Mouse (Mus musculus): ENCODE measurements around the gene Trmt13. TPM values are rescaled to one million over a fixed set of nuclear protein-coding genes. Genes with fewer than 3 reads are reported as not detected.
A peak's percentile ranks its signal among the peaks of the same experiment; 100 is the strongest.
"Not testable (repeated sequence)": the region's sequence is repeated elsewhere in the genome, so short reads cannot be mapped to it uniquely, and the experiment has no call there.

Trmt13 gene
- total RNA-seq (2022) = 10 to 100 TPM; 13.6 to 27.7 (median 18.2) TPM

DNA sequence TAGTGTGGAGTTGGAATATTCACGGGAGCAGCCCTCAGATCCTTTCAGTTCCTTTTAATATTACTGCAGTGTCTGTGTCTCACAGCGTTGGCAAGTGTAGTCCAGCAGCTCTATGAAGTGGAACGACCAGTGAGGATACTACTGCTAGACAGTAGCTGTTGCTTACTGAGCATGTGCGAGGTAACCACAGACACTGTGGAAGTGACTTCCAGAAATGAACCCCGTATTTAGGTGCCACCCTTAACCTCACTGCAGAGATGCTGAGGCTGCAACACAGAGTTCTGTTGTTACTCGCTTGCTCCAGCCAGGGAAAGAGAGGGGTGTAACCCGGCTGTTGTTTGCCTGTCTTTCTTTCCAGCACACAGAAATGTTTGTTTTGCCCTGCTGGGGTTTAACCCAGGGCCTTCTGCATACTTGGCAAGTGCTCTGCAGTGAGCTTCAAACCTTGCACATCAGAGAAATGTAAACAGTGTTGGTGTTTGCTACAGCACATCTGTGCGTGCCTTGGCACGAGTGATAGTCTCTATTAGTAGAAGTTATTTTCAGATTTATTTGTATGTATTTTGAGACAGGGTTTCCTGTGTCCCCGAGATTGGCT is at the start of gene Trmt13:
Trmt13 (minus strand) TSS at position 293 of the 598 bp plus-strand sequence.
- DNase-seq = no peak

DNA sequence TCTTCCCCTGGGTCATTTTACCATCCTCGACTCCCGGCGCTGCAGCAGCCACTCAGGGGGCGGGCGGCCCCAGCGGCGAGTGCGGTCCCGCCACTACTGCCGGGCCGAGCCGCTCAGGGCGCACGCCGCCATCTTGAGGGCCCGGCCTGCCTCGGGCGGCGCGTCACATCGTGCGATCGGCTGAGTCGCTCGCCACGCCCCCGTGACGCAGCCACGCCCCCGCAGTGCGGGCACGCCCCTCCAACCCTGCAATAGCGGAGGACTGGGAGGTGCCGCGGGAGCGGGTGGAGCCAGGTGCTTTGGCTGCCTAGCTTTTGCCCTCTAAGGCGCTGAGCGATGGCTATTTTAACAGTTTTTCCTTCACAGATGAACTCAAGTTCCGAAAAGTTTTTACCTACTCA is 48.1 kb upstream of the Trmt13 start, which contains the start of gene Mfsd14a:
Mfsd14a (minus strand) TSS at position 215 of the 401 bp plus-strand sequence.
- peak; percentile 97 for DNase-seq

DNA sequence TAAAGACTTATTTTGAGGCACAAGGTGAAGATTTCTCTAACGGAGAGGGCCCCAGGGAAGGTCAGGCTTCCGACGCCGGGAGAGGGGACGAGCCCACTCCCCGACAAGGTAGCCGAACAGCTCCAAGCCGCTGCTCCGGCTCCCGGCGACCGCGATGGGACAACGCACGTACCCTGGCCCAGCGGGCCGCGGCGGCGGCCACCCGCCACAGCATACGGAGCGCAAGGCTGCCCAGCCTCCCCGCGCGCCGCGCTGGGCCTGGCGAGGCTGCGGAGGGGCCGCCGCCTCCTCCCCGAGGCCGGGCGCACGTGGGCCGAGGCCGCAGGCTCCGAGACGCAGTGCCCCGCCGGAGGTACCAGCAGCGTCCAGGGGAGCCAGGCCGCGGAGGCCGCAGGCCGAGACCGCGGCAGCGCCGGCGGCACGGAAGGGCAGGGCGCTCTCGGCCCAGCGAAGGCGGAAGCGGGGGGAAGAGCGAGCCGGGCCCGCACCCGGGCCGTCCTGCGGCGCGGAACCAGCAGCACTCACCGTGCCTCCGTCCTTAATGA is 47.6 kb upstream of the Trmt13 start:
- DNase-seq = peak; percentile 28

DNA sequence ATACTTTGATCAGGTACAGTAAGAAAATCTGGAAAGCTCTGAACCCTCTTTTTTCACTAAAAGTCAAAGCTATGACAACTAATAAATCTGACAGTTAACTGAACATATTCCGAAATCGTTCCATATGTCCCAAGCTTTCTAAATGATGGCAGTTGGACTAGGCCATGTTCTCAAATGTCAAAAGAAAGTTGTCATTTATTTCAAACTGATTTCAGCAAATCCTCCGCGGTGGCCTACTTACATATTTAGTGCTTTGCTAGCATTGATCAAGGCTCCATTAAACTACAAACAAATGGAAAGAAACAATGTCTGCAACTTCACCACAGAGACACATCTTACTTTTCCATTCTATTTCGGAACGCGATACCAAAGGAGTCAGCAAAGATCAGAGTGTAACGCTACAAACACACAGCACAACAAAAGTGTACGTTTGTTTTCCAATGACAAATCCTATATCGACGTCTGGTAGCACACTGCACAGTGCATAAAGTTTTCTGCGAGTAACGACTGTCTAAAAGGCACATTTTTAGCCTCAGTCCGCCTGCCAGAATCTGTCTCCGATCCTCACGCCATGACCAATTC is 47.0 kb upstream of the Trmt13 start:
- DNase-seq = no peak

DNA sequence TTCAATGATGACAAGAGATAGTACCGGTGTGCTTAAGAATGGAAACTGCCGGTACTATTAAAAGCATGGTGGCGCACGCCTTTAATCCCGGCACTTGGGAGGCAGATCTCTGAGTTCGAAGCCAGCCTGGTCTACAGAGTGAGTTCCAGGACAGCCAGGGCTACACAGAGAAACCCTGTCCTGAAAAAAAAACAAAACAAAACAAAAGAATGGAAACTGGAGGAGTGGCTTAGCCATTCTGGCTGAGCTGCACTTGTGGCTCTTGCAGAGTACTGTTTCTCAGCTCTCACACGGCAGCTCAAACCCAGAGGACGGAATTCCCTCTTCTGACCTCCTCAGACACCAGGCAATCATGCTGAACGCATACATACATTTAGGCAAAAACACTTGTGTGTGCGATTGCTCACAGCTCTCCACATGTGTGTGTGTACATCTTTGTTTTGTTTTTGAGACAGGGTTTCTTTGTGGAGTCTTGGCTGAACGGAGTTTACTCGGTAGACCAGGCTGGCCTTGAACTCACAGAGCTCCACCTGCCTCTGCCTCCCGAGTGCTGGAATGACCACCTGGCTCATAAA is 45.6 kb upstream of the Trmt13 start:
- no peak for DNase-seq

DNA sequence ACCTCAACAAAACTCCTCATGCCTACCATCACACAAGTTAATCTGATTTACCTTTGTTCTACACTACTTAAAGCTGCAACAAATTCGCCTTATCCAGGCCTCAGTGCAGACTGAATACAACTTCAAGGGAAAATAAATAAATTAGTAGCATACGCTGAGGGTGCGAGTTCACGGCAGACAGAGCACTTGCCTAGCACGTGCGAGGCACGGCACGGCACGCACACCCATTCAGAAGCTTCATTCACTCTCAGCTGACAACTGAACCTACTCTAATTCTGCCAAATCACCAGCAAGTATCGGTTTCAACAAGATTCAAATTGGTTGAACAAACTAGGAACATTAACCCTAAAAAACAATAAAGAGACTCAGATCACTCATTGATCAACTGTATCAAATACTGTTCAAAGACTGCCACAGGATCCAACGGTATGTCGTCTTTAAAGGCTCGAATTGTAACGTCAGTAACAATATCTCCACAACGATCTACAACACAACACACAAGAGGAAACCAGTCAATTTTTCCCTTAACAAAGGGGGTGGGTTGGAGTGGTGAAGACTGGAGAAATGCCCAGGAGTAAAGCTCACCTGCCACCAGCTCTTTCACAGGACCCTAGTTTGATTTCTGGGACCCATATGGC is 44.7 kb upstream of the Trmt13 start:
- no peak for DNase-seq

DNA sequence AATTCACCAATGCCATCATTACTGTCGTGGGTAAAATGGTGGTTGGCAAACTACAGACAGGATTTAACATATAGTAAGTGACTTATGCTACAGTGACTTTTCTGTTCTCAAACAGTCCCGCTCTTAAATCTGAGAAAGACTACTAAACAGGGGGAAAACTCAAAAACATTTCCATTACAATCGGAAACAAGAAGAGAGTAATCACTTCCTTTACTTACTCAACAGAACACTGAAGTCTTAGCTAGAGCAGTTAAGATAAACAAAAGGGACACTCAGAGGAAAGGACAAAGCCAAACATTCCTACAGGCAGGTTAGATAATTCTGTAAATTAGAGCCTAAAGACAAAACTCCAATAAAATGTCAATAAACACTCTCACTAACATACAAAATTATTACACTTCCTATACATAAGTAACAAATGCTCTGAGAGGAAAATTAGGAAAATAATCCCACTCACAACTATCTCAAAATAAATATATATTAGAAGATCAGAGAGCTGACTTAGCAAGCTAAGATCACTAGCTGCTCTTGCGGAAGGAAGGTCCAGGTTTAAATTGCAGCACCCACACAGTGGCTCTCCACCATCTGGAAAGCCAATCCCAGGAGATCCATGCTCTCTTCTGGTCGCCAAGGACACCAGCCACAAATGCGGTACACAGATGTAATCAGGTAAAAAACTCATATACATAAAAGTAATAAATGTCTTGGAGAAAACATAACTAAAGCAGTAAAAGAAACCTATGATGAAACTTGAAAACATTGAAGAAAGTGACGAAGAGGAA is 42.0 kb upstream of the Trmt13 start:
- no peak for DNase-seq

DNA sequence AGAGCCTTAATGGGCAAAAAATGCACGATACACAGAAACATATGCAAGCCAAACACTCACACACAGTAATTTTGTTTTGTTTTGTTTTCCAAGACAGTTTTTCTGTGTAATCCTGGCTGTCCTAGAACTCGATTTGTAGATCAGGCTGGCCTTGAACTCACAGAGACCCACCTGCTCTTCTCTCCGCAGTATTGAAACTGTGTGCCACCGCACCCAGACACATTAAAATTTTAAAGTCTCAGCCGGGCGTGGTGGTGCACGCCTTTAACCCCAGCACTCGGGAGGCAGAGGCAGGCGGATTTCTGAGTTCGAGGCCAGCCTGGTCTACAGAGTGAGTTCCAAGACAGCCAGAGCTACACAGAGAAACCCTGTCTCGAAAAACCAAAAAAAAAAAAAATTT is 39.7 kb upstream of the Trmt13 start:
- not testable (repeated sequence) for DNase-seq

DNA sequence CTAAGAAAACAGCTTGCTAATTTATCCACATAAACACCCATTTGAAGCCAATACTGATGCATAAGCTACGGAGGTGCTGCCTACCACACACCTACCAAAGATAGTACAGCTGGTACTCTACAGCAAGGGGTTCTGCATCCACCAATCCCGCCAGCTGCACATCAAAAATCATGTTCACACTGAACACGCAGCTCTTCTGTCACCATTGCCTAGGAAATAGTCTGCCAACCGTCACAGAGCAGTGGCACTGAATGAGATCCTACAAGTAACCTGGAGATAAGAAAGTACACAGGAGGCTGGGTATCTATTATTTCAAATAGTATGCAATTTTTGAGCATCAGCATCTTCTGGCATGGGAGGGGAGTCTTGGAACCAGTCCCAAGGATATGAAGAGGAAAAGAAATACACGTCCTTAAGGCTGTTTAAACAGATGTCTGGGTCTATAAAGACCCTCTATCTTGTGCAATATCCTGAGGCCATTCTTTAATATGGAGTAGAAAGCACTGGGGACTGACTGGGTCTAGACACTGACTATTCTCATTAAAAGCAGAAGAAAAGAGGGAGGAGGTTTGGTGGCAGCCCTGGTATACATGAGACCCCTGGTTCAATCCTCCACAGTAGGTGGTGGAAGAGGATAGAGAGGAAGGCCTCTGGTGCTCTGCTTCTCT is 39.0 kb upstream of the Trmt13 start:
- DNase-seq = no peak

DNA sequence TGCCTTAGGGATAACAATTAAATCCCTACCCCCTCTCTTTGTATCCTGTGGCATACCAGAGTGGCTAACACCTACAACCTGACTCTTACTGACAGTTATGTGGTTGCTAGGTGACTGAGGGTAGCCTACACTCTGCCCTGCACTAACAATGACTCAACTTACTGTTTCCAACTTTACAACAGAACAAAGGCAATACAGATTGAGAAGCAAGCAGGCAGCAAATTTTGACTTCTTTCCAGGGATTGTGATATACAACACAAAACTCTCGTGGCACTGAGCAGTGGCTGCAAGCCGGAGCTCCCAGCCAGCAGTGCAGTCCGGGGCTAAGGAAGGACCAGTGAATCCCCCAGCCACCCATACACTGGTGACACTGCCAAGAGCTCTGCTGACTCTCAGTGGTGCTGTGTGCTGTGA is 37.7 kb upstream of the Trmt13 start:
- no peak for DNase-seq

DNA sequence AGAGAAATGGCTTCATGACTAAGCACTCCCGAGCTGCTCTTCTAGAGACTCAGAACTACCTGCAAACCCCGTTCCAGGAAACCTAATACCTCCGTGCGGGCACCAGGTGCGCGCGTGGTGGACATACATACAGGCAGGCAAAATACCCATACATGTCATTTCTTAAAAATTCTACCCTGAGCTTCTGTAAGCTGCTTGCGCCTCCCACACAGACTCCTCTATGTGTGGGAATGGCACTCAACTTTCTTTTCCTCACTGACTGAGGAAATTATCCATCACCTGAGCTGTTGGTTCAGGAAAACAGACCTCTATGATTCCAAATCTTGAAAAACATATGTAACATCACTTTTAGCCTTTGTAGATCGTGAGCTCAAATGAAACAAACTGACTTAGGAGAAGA is 36.3 kb upstream of the Trmt13 start:
- DNase-seq = no peak

DNA sequence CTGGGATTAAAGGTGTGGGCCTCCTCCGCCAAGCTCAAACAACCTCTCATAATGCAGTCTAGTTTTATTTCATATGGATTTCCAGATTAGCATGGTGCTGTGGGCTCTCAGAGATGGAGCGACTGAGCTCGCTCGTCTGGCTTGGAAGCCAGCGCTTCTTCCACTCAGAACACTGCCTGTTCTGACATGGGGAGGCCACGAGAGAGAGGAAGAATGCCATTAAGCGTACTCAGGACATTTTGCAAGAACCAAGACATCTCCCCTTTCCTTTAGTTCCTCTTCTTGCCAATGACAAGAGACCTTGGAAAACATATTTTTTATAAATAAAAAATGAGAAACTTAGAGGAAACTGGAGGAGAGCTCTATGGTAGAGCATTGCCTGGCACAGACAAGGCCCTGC is 34.4 kb upstream of the Trmt13 start:
- DNase-seq = no peak

DNA sequence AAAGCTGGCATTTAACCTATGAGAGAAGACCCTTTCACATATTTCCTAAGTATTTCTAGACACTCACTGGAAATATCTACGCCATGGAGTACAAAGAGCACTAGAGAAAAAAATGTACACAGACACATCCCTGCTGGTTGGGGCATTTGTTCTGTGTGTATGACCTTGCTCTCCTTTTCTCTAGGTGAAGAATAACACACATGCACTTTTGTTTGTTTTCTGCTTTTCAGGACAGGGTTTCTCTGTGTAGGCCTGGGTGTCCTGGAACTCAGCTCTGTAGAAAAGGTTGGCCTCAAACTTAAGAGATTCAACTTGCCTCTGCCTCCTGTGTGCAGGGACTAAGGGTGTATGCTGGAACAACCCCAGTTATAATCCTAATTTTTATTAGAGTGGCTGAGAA is 32.0 kb upstream of the Trmt13 start:
- no peak for DNase-seq

DNA sequence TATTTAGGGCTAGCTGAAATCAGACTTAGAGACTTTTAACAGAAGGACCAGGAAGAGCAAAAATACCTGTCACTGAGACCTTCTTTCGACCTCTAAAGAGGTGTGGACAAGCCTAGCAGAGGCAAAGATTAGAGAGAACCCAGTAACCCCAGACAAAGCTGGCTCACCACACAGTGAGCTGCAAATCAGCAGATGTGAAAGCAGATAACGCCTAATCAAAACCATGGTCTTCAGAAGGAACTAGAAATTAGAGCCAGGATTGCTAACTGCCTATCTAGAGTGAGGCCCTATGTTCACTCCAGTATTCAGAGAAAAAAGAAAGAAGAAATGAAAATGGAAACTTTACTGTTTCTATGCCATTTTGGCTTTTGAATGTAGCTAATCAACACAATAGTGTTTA is 28.0 kb upstream of the Trmt13 start:
- no peak for DNase-seq

DNA sequence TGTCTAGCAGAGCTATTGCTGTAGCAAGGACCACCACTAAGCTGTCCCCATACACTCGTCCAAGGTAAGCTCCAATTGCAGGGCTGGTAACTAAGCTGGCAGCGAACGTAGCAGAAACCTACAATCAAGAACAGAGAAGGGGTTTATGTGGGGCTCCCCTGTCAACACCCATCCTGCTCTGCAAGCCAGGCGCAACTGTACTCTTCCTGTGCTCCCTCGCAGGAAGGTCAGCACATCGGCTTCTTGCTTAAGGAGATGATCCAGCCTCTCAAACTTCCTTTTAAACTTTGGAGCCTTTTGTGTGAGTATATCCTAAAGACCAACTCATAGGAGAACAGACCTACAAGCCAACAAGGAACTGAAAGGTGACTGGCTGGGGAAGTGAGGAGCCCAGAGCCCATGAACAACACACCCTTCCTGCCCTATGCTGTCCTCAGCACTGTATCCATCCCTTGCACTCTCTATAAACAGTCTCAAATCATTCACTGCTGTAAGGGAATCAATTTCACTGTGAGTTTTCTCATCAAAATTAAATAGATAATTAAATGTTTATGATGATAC is 27.5 kb upstream of the Trmt13 start:
- DNase-seq = no peak

DNA sequence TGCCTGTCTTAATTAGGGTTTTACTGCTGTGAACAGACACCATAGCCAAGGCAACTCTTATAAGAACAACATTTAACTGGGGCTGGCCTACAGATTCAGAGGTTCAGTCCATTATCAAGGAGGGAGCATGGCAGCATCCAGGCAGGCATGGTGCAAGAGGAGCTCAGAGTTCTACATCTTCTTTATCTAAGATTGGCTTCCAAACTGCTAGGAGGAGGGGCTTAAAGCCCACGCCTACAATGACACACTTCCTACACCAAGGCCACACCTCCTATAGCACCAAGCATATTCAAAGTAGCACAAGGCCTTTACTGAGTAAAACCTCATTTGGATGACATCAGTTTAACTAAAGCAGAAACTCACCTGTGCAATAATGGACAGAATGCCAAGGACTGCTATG is 25.6 kb upstream of the Trmt13 start:
- DNase-seq = no peak

DNA sequence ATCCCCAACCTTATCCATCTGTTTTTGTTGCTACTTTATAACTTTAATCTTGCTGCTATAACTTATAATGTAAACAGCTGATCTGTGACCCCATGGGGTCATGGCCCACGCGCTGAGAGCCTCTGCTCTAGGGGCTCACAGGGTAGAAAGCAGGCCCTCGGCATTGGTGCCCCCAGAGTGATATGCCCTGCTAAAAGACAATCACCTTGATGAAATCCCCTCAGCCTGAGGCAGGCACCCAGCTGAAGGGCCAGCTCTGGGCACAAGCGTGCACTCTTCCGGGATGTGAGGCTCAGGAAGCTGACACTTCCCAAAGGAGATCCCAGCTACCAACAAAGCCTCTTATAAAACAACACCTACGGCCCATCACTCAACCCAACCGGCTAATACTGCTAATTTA is 24.2 kb upstream of the Trmt13 start:
- DNase-seq = no peak

DNA sequence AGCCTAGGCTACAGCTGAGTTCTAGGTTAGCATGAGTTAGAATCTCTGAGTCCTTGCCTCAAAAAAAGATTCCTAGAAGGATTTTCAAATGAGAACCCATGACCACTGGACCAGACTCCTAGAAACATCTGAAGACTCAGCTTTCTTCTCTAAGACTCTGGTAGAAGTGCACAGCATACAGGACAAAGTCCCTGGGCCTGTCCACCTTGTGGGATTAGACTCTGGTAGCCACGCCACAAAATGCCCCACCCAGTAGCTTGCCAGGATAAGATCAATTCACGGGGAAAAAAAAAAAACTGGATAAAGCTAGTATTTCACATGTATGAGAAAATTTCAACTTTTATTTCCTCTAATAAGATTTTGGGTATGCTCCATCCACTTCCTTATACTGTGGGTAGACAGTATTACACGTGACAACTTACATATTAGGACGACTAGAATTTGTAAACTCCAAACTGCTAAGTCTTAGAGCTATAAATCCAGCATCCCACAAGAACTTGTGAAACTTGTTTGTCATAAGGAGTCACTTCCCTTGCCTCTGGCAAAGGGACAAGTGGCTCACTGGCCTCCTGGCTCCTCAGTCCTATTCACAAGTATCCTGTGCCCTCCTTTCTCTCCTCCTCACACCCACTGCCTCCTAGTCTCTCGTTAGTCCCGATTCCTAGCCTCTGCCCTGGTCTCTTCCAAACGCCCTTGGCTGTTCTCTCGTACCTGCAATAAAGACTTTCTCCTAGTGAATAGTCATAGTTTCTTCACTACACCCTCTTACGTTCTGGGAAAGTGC is 23.5 kb upstream of the Trmt13 start:
- DNase-seq = no peak

DNA sequence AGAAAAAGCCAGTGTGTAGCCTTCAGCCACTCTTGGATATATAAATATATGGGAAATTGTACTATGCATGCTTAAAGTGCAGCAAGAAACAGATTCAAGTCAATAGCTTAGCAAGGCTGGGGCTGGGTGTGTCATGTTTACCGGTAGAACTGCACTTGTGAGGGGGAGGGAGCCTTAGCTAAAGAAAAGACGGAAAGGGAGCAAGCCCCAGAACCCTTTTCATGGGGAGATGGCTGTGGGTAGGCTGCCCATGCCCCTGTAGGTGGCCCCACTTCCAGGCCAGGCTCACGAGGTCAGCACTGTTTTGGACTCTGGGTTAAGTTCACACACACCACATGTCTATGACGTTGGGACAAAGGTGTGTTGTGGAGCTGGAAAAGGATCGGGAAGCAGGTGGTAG is 21.4 kb upstream of the Trmt13 start:
- DNase-seq = no peak

DNA sequence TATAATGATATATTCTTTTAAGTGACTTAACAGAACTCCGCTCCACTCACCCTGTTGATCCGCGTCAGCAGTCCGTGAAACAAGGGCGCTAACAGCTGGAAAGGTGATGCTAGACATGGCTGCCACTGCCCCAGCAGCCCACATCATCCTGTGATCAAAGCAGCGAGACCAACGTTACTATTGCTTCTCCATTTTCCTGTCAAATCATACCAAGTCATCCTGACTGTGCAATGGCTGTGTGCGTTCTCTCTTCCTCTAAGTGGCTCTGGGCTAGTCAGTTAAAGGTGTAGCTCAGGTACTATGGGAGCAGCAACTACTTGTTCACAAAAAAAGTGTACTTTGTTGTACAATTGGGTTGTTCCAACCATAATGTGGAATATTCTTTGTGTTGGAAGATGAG is 20.5 kb upstream of the Trmt13 start:
- no peak for DNase-seq

DNA sequence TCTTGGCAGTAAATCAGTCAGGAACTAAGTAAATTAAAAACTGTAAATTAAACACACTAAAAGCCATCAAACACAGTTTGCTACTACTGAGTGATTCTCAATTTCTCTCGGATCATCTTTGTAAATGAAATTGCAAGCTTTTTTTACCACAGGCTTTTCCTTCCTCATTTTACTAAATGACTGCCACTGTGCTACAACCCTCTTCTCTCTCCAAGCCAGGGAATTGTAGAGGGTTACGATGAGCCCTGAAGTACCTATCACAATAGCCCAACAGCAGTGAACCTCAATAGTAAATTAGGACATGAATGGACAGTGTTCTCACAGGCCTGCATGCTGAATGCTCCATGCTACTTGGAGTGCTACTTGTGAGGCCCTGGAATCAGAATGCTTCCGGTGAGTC is 19.7 kb upstream of the Trmt13 start:
- DNase-seq = no peak

All from adrenal gland, adult 8-10 months (tissue).